8 mouse cellular contexts compared by ENCODE assay signal in genomic region chr6:134926803-134927594, GRCm38 (mm10). TPM values are rescaled to one million over a fixed set of nuclear protein-coding genes. Genes with fewer than 3 reads are reported as not detected.
A peak's percentile ranks its signal among the peaks of the same experiment; 100 is the strongest.
DNase-seq lines count a peak whose midpoint lies in the region; ATAC-seq lines count a peak whose summit lies in the region.

No protein-coding gene starts in this region.

- H3K9ac ChIP-seq in forebrain, embryonic 13.5 days: peak overlapping the region; percentile 92

- H3K9me3 ChIP-seq in forebrain, embryonic 13.5 days (replicated peaks): no peaks in the 10 kb centered on the region
- no peaks in the 10 kb centered on the region for H3K9me3 ChIP-seq in hindbrain, embryonic 10.5 days

- under 1% methylated on average over 63 of the region's 63 CpGs for WGBS in forebrain, embryonic 13.5 days
- WGBS in hindbrain, embryonic 10.5 days: under 1% methylated on average over 63 of the region's 63 CpGs

- H3K4me1 ChIP-seq in forebrain, embryonic 13.5 days: peaks cover 67% of the 10 kb centered on the region
- peaks cover 83% of the 10 kb centered on the region for H3K4me1 ChIP-seq in hindbrain, embryonic 10.5 days (replicated peaks)

- H3K4me2 ChIP-seq in forebrain, embryonic 13.5 days: peak overlapping the region; percentile 95

- DNase-seq in heart, adult 11 months: peak; percentile 98
- no peak for DNase-seq in heart, postnatal 25 days (ENCODE audit: low spot score)
- DNase-seq in hindbrain, embryonic 10.5 days (ENCODE audit: low spot score): peak; percentile 78
- peak; percentile 47 to 51 for DNase-seq in layer of hippocampus, postnatal 36 days
- peak; percentile 59 for DNase-seq in right cerebral cortex, postnatal 4 days

- peak overlapping the region; percentile 99 for H3K27ac ChIP-seq in forebrain, embryonic 13.5 days
- peak overlapping the region; percentile 98 for H3K27ac ChIP-seq in hindbrain, embryonic 10.5 days

- ATAC-seq in cerebellum, adult (ENCODE audit: insufficient number of reproducible peaks, low FRiP score, low TSS enrichment): peak; percentile 6; the same call in 1 of the 2 replicates
- peak; percentile 28 for ATAC-seq in forebrain, embryonic 13.5 days
- peak; percentile 43 for ATAC-seq in megakaryocyte, adult 5-6 weeks (ENCODE audit: poor library complexity, severe bottlenecking)

- peak overlapping the region; percentile 53 for H3K4me3 ChIP-seq in forebrain, embryonic 13.5 days
- peak overlapping the region; percentile 72 for H3K4me3 ChIP-seq in hindbrain, embryonic 10.5 days

- H3K36me3 ChIP-seq in forebrain, embryonic 13.5 days (ENCODE audit: poor library complexity, severe bottlenecking): peaks cover 5% of the 10 kb centered on the region; the same call in 1 of the 2 replicates
- H3K36me3 ChIP-seq in hindbrain, embryonic 10.5 days: peaks cover 19% of the 10 kb centered on the region

- intact Hi-C loops in heart, postnatal 25 days (cut with DNase I): no loop called here

- H3K27me3 ChIP-seq in forebrain, embryonic 13.5 days: no peaks in the 10 kb centered on the region
- no peaks in the 10 kb centered on the region for H3K27me3 ChIP-seq in hindbrain, embryonic 10.5 days (ENCODE audit: insufficient read depth, poor library complexity, severe bottlenecking)

RNA-seq across cellular contexts. Expression of gene Cdkn1b, which starts 6.8 kb away (rescaled TPM):
- 10 to 100 TPM; 40.3 to 49.5 TPM for total RNA-seq in heart, postnatal 25 days (2021)
- polyA plus RNA-seq in forebrain, embryonic 13.5 days (2015; fragmentation: Nextera tagmentation; extraction: Ambion mirVana): 48.8 and 58.5 TPM in 2 replicates
- polyA plus RNA-seq in hindbrain, embryonic 10.5 days (2016; fragmentation: Nextera tagmentation; extraction: Ambion mirVana): 17.2 and 17.7 TPM in 2 replicates
- 10 to 100 TPM; 51.0 to 52.6 TPM for total RNA-seq in layer of hippocampus, postnatal 36 days (2021)
- total RNA-seq in megakaryocyte, adult 5-6 weeks (2015): 44.0 and 52.2 TPM in 2 replicates
- total RNA-seq in megakaryocyte, adult 5-6 weeks (2017): 92.3 and 104 TPM in 2 replicates

RNA-seq across cellular contexts. Expression of gene Gpr19, which starts 28.6 kb away (rescaled TPM):
- 1 to 10 TPM; 3.3 to 5.1 TPM for total RNA-seq in heart, postnatal 25 days (2021)
- polyA plus RNA-seq in forebrain, embryonic 13.5 days (2015; fragmentation: Nextera tagmentation; extraction: Ambion mirVana): 45.5 and 46.4 TPM in 2 replicates
- 24.7 and 29.9 TPM in 2 replicates for polyA plus RNA-seq in hindbrain, embryonic 10.5 days (2016; fragmentation: Nextera tagmentation; extraction: Ambion mirVana)
- total RNA-seq in layer of hippocampus, postnatal 36 days (2021): 10 to 100 TPM; 28.1 to 29.3 TPM
- 7.4 and 9.8 TPM in 2 replicates for total RNA-seq in megakaryocyte, adult 5-6 weeks (2015)
- 7.7 and 11.0 TPM in 2 replicates for total RNA-seq in megakaryocyte, adult 5-6 weeks (2017)

RNA-seq across cellular contexts. Expression of gene Apold1, which starts 54.5 kb away (rescaled TPM):
- total RNA-seq in heart, postnatal 25 days (2021): 1 to 10 TPM; 7.0 to 8.2 TPM
- polyA plus RNA-seq in forebrain, embryonic 13.5 days (2015; fragmentation: Nextera tagmentation; extraction: Ambion mirVana): 3.5 and 3.6 TPM in 2 replicates
- 2.7 and 2.9 TPM in 2 replicates for polyA plus RNA-seq in hindbrain, embryonic 10.5 days (2016; fragmentation: Nextera tagmentation; extraction: Ambion mirVana)
- total RNA-seq in layer of hippocampus, postnatal 36 days (2021): 1 to 10 TPM; 3.1 to 3.4 TPM
- total RNA-seq in megakaryocyte, adult 5-6 weeks (2015): 0.21 and 0.89 TPM in 2 replicates
- 0.40 and 0.49 TPM in 2 replicates for total RNA-seq in megakaryocyte, adult 5-6 weeks (2017)
